Mouse (Mus musculus): ENCODE results near the gene Gm20388. TPM values are rescaled to one million over a fixed set of nuclear protein-coding genes. Genes with fewer than 3 reads are reported as not detected.

The Gm20388 gene
- polyA plus RNA-seq, 1 experiment = 59.3 TPM

GRCm38 (mm10) chr8:120556198-120556892 is 645.7 kb downstream of the Gm20388 start:
- TF ChIP-seq POLR2A (IDR thresholded peaks at IDR 0.05; ENCODE audit: borderline replicate concordance, extremely low read depth, insufficient read depth, insufficient read length, poor library complexity, severe bottlenecking) = no peak
- no peak for TF ChIP-seq CTCF (IDR thresholded peaks at IDR 0.05; ENCODE audit: borderline replicate concordance, extremely low read depth, insufficient read depth, insufficient read length)
- no peak for DNase-seq (ENCODE audit: low read depth)

GRCm38 (mm10) chr8:120557170-120557965 is 646.7 kb downstream of the Gm20388 start:
- TF ChIP-seq POLR2A (IDR thresholded peaks at IDR 0.05; ENCODE audit: borderline replicate concordance, extremely low read depth, insufficient read depth, insufficient read length, poor library complexity, severe bottlenecking) (no peak), CTCF (IDR thresholded peaks at IDR 0.05; ENCODE audit: borderline replicate concordance, extremely low read depth, insufficient read depth, insufficient read length) (no peak)
- peak; percentile 86 for DNase-seq (ENCODE audit: low read depth)

- no peak for TF ChIP-seq POLR2A (IDR thresholded peaks at IDR 0.05; ENCODE audit: borderline replicate concordance, extremely low read depth, insufficient read depth, insufficient read length, poor library complexity, severe bottlenecking)
- no peak for TF ChIP-seq CTCF (IDR thresholded peaks at IDR 0.05; ENCODE audit: borderline replicate concordance, extremely low read depth, insufficient read depth, insufficient read length)
Observed at GRCm38 (mm10) chr8:120558162-120558561, 647.5 kb downstream of the Gm20388 start.

GRCm38 (mm10) chr8:120559654-120560053 is 649.0 kb downstream of the Gm20388 start:
- DNase-seq (ENCODE audit: low read depth) = peak; percentile 95
- TF ChIP-seq CTCF (IDR thresholded peaks at IDR 0.05; ENCODE audit: borderline replicate concordance, extremely low read depth, insufficient read depth, insufficient read length) = no peak
- TF ChIP-seq POLR2A (IDR thresholded peaks at IDR 0.05; ENCODE audit: borderline replicate concordance, extremely low read depth, insufficient read depth, insufficient read length, poor library complexity, severe bottlenecking) = no peak

More at GRCm38 (mm10) chr8:120558162-120558561, 647.5 kb downstream of the Gm20388 start:
- DNase-seq (ENCODE audit: low read depth) = peak; percentile 61

GRCm38 (mm10) chr8:120560535-120560934 is 649.9 kb downstream of the Gm20388 start:
- no peak for TF ChIP-seq CTCF (IDR thresholded peaks at IDR 0.05; ENCODE audit: borderline replicate concordance, extremely low read depth, insufficient read depth, insufficient read length)
- TF ChIP-seq POLR2A (IDR thresholded peaks at IDR 0.05; ENCODE audit: borderline replicate concordance, extremely low read depth, insufficient read depth, insufficient read length, poor library complexity, severe bottlenecking) = no peak
- DNase-seq (ENCODE audit: low read depth) = no peak

- TF ChIP-seq POLR2A (IDR thresholded peaks at IDR 0.05; ENCODE audit: borderline replicate concordance, extremely low read depth, insufficient read depth, insufficient read length, poor library complexity, severe bottlenecking) (no peak), CTCF (IDR thresholded peaks at IDR 0.05; ENCODE audit: borderline replicate concordance, extremely low read depth, insufficient read depth, insufficient read length) (peak; percentile 57; the same call in 1 of the 2 replicates)
- no peak for DNase-seq (ENCODE audit: low read depth)
Observed at GRCm38 (mm10) chr8:120561539-120562435, 651.1 kb downstream of the Gm20388 start.

GRCm38 (mm10) chr8:120562680-120563347 is 652.2 kb downstream of the Gm20388 start:
- no peak for TF ChIP-seq POLR2A (IDR thresholded peaks at IDR 0.05; ENCODE audit: borderline replicate concordance, extremely low read depth, insufficient read depth, insufficient read length, poor library complexity, severe bottlenecking)
- DNase-seq (ENCODE audit: low read depth) = no peak

- peak; percentile 93 for DNase-seq (ENCODE audit: low read depth)
- TF ChIP-seq CTCF (IDR thresholded peaks at IDR 0.05; ENCODE audit: borderline replicate concordance, extremely low read depth, insufficient read depth, insufficient read length) = no peak
- TF ChIP-seq POLR2A (IDR thresholded peaks at IDR 0.05; ENCODE audit: borderline replicate concordance, extremely low read depth, insufficient read depth, insufficient read length, poor library complexity, severe bottlenecking) = no peak
Observed at GRCm38 (mm10) chr8:120563348-120563724, 652.7 kb downstream of the Gm20388 start.

GRCm38 (mm10) chr8:120563851-120564837 is 653.5 kb downstream of the Gm20388 start:
- DNase-seq (ENCODE audit: low read depth) = peak; percentile 88
- TF ChIP-seq POLR2A (IDR thresholded peaks at IDR 0.05; ENCODE audit: borderline replicate concordance, extremely low read depth, insufficient read depth, insufficient read length, poor library complexity, severe bottlenecking) = no peak
- peak; percentile 38; the same call in 1 of the 2 replicates for TF ChIP-seq CTCF (IDR thresholded peaks at IDR 0.05; ENCODE audit: borderline replicate concordance, extremely low read depth, insufficient read depth, insufficient read length)

All from brain, embryonic 14.5 days (tissue).